Mouse (Mus musculus) lung, postnatal 14 days (tissue): Measurements from ENCODE around the gene Mip.
"Not testable (repeated sequence)": the region's sequence is repeated elsewhere in the genome, so short reads cannot be mapped to it uniquely, and the experiment has no call there.

ENCODE experiments used
- DNase-seq: peaks from one replicate; pipeline ENCODE4 v3.0.0; 2021

Gene Mip

GRCm38 (mm10) chr10:128211390-128212108 lies 14.1 kb upstream of the Mip start, which contains the start of gene Spryd4:
Gene Spryd4, minus strand, starts transcription at chr10:128211807.
- DNase-seq, result peak; percentile 90

DNA sequence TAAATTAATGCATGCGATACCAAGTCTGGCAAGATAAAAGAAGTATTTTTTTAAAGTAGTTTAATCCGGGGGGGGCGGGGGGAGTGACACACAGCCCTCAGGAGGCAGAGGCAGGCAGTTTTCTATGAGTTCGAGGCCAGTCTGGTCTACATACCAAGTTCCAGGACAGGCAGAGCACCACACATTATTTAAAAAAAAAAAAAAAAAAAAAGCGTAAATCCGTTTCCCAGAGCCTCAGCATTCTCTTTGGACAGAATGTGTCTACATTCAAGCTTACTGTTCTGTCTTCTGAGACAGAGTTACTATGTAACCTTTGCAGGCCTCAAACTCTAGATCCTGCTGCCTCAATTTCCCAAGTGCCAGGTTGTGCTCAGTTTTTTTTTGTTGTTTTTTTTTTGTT lies 13.5 kb upstream of the Mip start:
- no peak for DNase-seq

DNA sequence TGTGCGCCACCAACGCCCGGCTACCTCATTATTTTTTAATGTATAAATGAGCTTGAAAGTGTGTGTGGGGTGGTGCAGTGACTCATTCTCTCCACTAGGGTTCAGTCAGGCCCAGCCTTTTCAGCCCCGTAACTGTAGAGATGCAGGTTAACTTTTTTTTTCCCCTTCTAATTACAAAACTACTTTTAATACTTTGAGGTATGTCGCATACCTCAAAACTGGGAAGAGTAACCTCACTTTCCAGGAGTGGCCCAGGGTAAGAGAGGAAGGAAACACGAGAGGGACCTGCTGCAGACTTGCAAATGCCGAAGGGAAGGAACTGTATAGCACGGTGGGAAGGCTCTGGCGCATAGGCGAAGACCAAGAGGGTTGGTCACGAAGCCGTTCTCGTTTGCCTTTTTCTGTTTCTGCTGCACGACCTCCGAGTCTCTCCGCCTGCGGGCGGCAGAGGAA lies 12.7 kb upstream of the Mip start:
- peak; percentile 73 for DNase-seq

GRCm38 (mm10) chr10:128214112-128214511 lies 11.5 kb upstream of the Mip start:
- not testable (repeated sequence) for DNase-seq

DNA sequence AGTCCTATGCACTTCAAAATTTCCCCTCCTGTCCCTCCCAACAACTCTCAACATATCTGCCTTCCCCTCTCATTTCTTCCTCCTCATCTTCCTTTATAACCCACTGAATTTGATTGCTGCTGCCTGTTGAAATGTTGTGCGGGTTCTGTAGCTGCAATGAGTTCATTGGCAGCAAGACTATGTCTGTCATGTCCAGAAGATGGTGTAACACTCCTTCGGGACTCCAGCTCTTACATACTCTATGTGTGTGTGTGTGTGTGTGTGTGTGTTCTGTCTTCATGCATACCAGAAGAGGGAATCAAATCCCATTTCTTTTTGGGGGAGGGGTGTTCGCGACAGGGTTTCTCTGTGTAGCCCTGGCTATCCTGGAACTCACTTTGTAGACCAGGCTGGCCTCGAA lies 10.7 kb upstream of the Mip start:
- no peak for DNase-seq

DNA sequence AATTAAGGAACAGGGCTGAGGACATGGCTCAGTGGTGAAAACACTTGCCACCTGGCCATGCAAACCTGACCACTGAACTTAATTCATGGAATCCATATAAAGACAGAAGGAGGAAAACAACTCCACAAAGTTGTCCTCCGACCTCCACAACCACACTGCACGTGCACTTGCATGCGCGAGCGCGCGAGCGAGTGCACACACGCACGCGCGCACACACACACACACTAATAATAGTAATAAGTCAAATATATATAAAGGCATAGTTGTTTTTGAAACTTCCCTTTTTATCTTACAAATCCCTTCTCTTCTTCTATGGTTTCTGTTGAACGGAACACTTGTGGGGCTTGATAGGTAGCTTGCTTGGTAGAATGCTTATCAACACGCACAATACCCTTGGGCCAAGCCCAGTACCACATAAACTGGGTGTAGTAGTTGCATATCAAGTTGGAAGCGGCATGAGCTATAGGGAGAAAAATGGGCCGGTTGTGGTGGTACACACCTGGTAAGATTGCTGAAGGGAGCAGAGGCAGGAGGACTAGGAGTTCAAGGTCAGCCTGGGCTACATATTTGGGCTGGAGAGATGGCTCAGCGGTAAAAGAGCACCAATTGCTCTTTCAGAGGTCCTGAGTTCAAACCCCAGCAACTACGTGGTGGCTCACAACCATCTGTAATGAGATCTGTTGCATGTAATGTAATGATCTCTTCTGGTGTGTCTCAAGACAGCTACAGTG lies 7.1 kb upstream of the Mip start:
- no peak for DNase-seq

GRCm38 (mm10) chr10:128221533-128222286 lies 3.9 kb upstream of the Mip start:
- DNase-seq, result peak; percentile 6

GRCm38 (mm10) chr10:128225064-128225463 lies 574 bp upstream of the Mip start:
- DNase-seq, result no peak

DNA sequence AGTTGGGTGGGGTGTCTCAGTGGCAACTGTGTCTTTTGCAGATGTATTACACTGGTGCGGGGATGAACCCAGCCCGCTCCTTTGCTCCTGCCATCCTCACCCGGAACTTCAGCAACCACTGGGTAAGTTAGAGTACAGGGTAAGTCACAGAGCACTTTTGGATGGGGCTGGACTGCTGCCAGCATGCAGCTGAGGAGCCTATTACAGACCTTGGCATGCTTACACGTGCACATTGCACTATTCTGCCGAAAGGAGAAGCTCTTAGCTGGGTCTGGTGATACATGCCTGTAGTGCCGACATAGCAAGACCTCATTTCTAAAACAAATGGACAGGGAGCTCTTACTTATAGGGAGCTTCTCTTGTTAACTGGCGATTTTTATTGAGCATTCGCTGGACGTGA lies 2.0 kb downstream of the Mip start:
- DNase-seq, result no peak

DNA sequence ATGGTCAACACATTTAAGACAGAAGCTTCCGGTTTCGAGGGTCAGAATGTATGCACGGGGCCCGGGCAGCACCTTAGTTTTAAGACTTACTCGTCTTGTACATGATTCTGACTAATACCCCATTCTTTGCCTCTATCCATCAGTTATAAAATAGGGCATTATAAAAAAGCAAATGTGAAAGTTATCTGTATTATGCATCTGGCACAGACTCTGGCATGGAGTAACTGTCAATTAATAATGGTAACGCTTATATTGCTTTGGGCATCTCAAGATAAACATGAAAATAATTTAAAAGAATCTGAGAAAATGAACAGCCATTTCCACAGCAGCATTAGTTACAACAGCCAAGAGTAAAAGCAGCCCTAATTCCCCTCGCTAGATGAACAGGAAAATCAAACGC lies 2.4 kb downstream of the Mip start:
- no peak for DNase-seq

DNA sequence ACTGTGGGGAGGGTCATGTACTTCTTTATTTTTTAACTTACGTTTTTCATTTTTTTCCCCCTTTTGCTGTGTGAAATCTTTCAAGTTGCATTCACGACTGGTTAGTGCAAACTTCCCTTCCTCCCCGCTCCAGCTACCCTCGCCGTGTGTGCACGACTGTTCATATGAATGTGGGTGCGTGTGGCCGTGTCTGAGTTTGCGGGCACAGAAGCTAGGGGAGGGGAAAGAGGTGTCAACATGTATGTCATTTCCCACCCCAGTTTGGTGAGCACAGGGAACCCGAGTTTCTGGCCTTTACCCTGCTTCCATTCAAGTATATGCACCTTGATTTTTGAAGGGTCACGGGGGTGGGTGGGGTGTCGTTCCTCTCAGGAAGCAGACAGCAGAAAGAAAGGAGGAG lies 4.9 kb downstream of the Mip start:
- DNase-seq, result no peak

GRCm38 (mm10) chr10:128231146-128231545 lies 5.5 kb downstream of the Mip start:
- no peak for DNase-seq

DNA sequence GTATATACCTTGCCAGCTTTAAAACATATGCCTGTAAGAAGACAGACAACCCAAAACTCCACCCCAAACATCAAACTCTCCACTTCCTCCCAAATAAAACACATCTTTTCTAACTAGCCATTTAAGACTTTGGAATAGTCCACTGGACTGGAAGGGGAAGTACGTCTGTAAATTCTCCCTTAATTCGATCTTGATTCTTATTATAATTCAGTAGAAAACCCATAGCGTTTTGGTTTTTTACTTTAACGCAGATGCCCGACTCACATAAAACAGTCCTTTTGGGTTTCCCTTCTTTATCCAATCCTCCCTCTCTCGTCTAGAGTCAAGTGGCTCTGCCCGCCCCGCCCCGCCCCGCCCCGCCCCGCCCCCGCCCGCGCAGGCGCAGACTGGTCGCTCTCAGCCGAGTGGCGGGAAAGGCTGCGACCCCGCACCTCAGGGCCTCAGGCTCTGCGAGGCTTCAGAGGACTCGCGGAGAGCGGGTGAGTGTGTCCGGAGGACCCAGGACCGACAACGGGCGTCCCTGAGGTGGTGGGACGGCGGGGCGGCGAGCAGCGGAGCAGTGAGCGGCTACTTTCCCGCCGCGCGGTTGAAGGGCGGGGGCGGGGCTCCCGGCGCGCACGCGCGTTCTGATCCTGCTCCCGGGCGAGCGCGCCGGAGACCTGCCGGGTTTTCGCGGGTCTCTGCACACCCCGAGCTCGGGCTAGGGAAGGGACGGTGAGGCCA lies 6.2 kb downstream of the Mip start, which contains the start of gene Timeless:
Timeless (plus strand) TSS at position 369 of the 723 bp plus-strand sequence.
- DNase-seq, result peak; percentile 88

GRCm38 (mm10) chr10:128232420-128232985 lies 6.9 kb downstream of the Mip start:
- peak; percentile 67 for DNase-seq

DNA sequence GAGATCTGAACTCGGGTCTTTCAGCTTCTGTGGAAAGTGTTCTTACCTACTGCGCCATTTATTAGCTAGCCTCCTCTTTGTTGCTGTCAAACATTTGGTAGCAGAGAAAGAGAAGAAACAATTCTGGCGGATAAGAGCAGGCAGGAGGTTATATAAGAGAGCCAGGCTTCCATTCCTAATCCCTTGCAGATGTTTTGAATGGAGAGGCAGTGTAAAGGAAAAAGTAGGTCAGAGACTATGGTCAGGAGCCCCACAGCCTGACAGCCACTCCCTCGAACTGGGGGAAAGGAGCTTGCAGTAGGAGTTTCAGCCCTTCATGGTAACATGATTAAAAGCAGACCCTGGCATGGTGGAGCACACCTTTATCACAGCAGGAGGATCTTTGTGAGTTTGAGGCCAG lies 10.7 kb downstream of the Mip start:
- DNase-seq, result no peak

GRCm38 (mm10) chr10:128237807-128238480 lies 12.3 kb downstream of the Mip start:
- DNase-seq, result no peak

- no peak for DNase-seq
Observed at GRCm38 (mm10) chr10:128239140-128239539, 13.5 kb downstream of the Mip start.

GRCm38 (mm10) chr10:128240131-128240530 lies 14.5 kb downstream of the Mip start:
- no peak for DNase-seq

GRCm38 (mm10) chr10:128243252-128243651 lies 17.6 kb downstream of the Mip start:
- DNase-seq, result no peak

DNA sequence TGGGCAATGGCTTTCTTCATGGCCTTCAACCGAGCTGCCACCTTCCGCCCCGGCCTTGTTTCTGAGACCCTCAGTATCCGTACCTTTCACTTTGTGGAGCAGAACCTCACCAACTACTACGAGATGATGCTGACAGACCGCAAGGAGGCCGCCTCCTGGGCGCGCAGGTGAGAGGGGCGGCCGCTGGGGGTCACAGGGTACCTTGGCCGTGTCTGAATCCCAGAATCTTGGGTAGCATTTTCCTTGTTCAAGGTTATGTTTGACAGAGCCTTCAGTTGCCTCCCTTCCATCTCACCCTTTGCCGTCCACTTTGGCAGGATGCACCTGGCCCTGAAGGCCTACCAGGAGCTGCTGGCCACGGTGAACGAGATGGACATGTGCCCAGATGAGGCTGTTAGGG lies 18.5 kb downstream of the Mip start:
- no peak for DNase-seq

DNA sequence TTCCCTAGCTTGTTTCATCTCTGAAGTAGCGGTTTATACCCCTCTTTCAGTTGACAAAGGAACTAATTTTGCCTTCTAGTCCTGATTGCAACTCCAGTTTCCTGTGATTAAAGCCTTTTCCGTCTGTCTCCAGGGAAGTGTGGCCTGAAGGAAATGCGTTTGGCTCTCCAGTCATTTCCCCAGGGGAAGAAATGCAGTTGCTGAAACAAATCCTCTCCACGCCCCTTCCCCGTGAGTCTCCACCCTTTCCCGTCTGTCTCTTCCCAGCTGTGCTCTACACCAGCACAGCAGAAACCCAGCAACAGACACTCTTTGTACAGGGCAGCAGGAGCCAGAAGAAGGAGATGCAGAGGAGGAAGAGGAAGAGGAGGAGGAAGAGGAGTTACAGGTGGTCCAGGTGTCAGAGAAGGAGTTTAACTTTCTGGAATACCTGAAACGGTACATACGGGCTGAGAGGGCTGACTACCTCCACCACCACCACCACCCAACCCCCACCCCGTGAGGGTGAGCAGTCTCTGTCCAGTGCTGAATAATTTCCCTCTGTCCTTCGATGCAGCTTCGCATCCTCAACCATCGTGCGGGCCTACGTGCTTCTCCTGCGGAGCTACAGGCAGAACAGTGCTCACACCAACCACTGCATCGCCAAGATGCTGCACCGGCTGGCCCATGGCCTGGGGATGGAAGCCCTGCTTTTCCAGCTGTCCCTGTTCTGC lies 21.5 kb downstream of the Mip start:
- DNase-seq, result peak; percentile 36
